Mouse (Mus musculus): ENCODE measurements at regions not wholly inside any gene's neighbourhood (a gene's known extent, or its start where the extent isn't known, plus 50 kb on each side); places are given as distances from the start of the nearest gene placed in this dataset.

GRCm38 (mm10) chr1:19868478-19868877 lies 659.8 kb downstream of the Tfap2b start:
- no peak overlapping the region for H3K27ac ChIP-seq
- no peaks in the 10 kb centered on the region for H3K36me3 ChIP-seq
- no peaks in the 10 kb centered on the region for H3K4me1 ChIP-seq
- H3K9ac ChIP-seq: no peak overlapping the region
- H3K4me2 ChIP-seq: no peak overlapping the region
- no peak for ATAC-seq (ENCODE audit: insufficient number of reproducible peaks, low FRiP score, low TSS enrichment, low read depth)
- WGBS: 72% methylated on average over 12 of the region's 12 CpGs
- no peak overlapping the region for H3K4me3 ChIP-seq
- H3K9me3 ChIP-seq: no peaks in the 10 kb centered on the region
- no peaks in the 10 kb centered on the region for H3K27me3 ChIP-seq

- Histone ChIP-seq H3K4me3 (no peak overlapping the region), H3K27ac (no peak overlapping the region), H3K9ac (no peak overlapping the region), H3K9me3 (no peaks in the 10 kb centered on the region), H3K36me3 (no peaks in the 10 kb centered on the region), H3K4me2 (no peak overlapping the region), H3K4me1 (no peaks in the 10 kb centered on the region), H3K27me3 (no peaks in the 10 kb centered on the region)
- ATAC-seq (ENCODE audit: insufficient number of reproducible peaks, low FRiP score, low TSS enrichment, low read depth): no peak
- 48% methylated on average over 8 of the region's 8 CpGs for WGBS
These were observed 672.5 kb downstream of the Tfap2b start for GRCm38 (mm10) chr1:19881193-19881592.

GRCm38 (mm10) chr1:19899426-19899825 lies 690.7 kb downstream of the Tfap2b start:
- Histone ChIP-seq H3K27me3 (no peaks in the 10 kb centered on the region), H3K27ac (no peak overlapping the region), H3K4me2 (no peak overlapping the region), H3K4me3 (no peak overlapping the region), H3K9ac (no peak overlapping the region), H3K9me3 (no peaks in the 10 kb centered on the region), H3K4me1 (no peaks in the 10 kb centered on the region), H3K36me3 (no peaks in the 10 kb centered on the region)
- ATAC-seq (ENCODE audit: insufficient number of reproducible peaks, low FRiP score, low TSS enrichment, low read depth): no peak
- 54% methylated on average over 5 of the region's 5 CpGs for WGBS

- no peak overlapping the region for H3K4me2 ChIP-seq
- no peak overlapping the region for H3K27ac ChIP-seq
- H3K4me3 ChIP-seq: no peak overlapping the region
- ATAC-seq (ENCODE audit: insufficient number of reproducible peaks, low FRiP score, low TSS enrichment, low read depth): no peak
- H3K9me3 ChIP-seq: no peaks in the 10 kb centered on the region
- no peak overlapping the region for H3K9ac ChIP-seq
- WGBS: 42% methylated on average over 12 of the region's 12 CpGs
- no peaks in the 10 kb centered on the region for H3K4me1 ChIP-seq
- no peaks in the 10 kb centered on the region for H3K36me3 ChIP-seq
- H3K27me3 ChIP-seq: no peaks in the 10 kb centered on the region
These were observed 691.2 kb downstream of the Tfap2b start for GRCm38 (mm10) chr1:19899889-19900310.

GRCm38 (mm10) chr1:19900983-19901531 lies 692.3 kb downstream of the Tfap2b start:
- Histone ChIP-seq H3K4me3 (no peak overlapping the region), H3K4me1 (no peaks in the 10 kb centered on the region), H3K27ac (no peak overlapping the region), H3K4me2 (no peak overlapping the region), H3K9ac (no peak overlapping the region), H3K27me3 (no peaks in the 10 kb centered on the region), H3K36me3 (no peaks in the 10 kb centered on the region), H3K9me3 (no peaks in the 10 kb centered on the region)
- no peak for ATAC-seq (ENCODE audit: insufficient number of reproducible peaks, low FRiP score, low TSS enrichment, low read depth)
- WGBS: 86% methylated on average over 2 of the region's 2 CpGs

GRCm38 (mm10) chr1:19912194-19912846 lies 703.6 kb downstream of the Tfap2b start:
- H3K9ac ChIP-seq: no peak overlapping the region
- no peak for ATAC-seq (ENCODE audit: insufficient number of reproducible peaks, low FRiP score, low TSS enrichment, low read depth)
- H3K36me3 ChIP-seq: no peaks in the 10 kb centered on the region
- 73% methylated on average over 2 of the region's 2 CpGs for WGBS
- H3K4me1 ChIP-seq: no peaks in the 10 kb centered on the region
- H3K4me2 ChIP-seq: no peak overlapping the region
- no peak overlapping the region for H3K4me3 ChIP-seq
- H3K27me3 ChIP-seq: no peaks in the 10 kb centered on the region
- no peak overlapping the region for H3K27ac ChIP-seq
- H3K9me3 ChIP-seq: no peaks in the 10 kb centered on the region

- no peaks in the 10 kb centered on the region for H3K4me1 ChIP-seq
- no peaks in the 10 kb centered on the region for H3K27me3 ChIP-seq
- H3K9me3 ChIP-seq: no peaks in the 10 kb centered on the region
- H3K27ac ChIP-seq: no peak overlapping the region
- no peaks in the 10 kb centered on the region for H3K36me3 ChIP-seq
- no peak overlapping the region for H3K9ac ChIP-seq
- no peak overlapping the region for H3K4me3 ChIP-seq
- ATAC-seq (ENCODE audit: insufficient number of reproducible peaks, low FRiP score, low TSS enrichment, low read depth): no peak
- WGBS: 82% methylated on average over 4 of the region's 4 CpGs
- no peak overlapping the region for H3K4me2 ChIP-seq
These were observed 699.1 kb downstream of the Pkhd1 start for GRCm38 (mm10) chr1:19918762-19919161.

- 84% methylated on average over 1 of the region's 1 CpGs for WGBS
- Histone ChIP-seq H3K9me3 (no peaks in the 10 kb centered on the region), H3K9ac (no peak overlapping the region), H3K27ac (no peak overlapping the region), H3K27me3 (no peaks in the 10 kb centered on the region), H3K4me1 (no peaks in the 10 kb centered on the region), H3K4me3 (no peak overlapping the region), H3K4me2 (no peak overlapping the region), H3K36me3 (no peaks in the 10 kb centered on the region)
- no peak for ATAC-seq (ENCODE audit: insufficient number of reproducible peaks, low FRiP score, low TSS enrichment, low read depth)
These were observed 690.7 kb downstream of the Pkhd1 start for GRCm38 (mm10) chr1:19927192-19927591.

- H3K27me3 ChIP-seq: no peaks in the 10 kb centered on the region
- no peak overlapping the region for H3K9ac ChIP-seq
- no peak overlapping the region for H3K27ac ChIP-seq
- no peak for ATAC-seq (ENCODE audit: insufficient number of reproducible peaks, low FRiP score, low TSS enrichment, low read depth)
- no peaks in the 10 kb centered on the region for H3K4me1 ChIP-seq
- 39% methylated on average over 5 of the region's 5 CpGs for WGBS
- H3K4me3 ChIP-seq: no peak overlapping the region
- H3K9me3 ChIP-seq: no peaks in the 10 kb centered on the region
- H3K4me2 ChIP-seq: no peak overlapping the region
- H3K36me3 ChIP-seq: no peaks in the 10 kb centered on the region
These were observed 690.0 kb downstream of the Pkhd1 start for GRCm38 (mm10) chr1:19927736-19928327.

- H3K4me1 ChIP-seq: no peaks in the 10 kb centered on the region
- no peaks in the 10 kb centered on the region for H3K9me3 ChIP-seq
- H3K4me3 ChIP-seq: no peak overlapping the region
- WGBS: 36% methylated on average over 7 of the region's 7 CpGs
- H3K9ac ChIP-seq: no peak overlapping the region
- no peaks in the 10 kb centered on the region for H3K27me3 ChIP-seq
- H3K27ac ChIP-seq: no peak overlapping the region
- no peak overlapping the region for H3K4me2 ChIP-seq
- no peaks in the 10 kb centered on the region for H3K36me3 ChIP-seq
- ATAC-seq (ENCODE audit: insufficient number of reproducible peaks, low FRiP score, low TSS enrichment, low read depth): no peak
These were observed 666.7 kb downstream of the Pkhd1 start for GRCm38 (mm10) chr1:19951050-19951679.

GRCm38 (mm10) chr1:19951680-19952248 lies 666.1 kb downstream of the Pkhd1 start:
- no peak overlapping the region for H3K4me3 ChIP-seq
- H3K4me2 ChIP-seq: no peak overlapping the region
- H3K27me3 ChIP-seq: no peaks in the 10 kb centered on the region
- H3K4me1 ChIP-seq: no peaks in the 10 kb centered on the region
- no peaks in the 10 kb centered on the region for H3K36me3 ChIP-seq
- H3K9me3 ChIP-seq: no peaks in the 10 kb centered on the region
- H3K27ac ChIP-seq: no peak overlapping the region
- no peak overlapping the region for H3K9ac ChIP-seq
- 44% methylated on average over 8 of the region's 8 CpGs for WGBS
- no peak for ATAC-seq (ENCODE audit: insufficient number of reproducible peaks, low FRiP score, low TSS enrichment, low read depth)

GRCm38 (mm10) chr1:19973364-19973763 lies 644.5 kb downstream of the Pkhd1 start:
- Histone ChIP-seq H3K4me2 (no peak overlapping the region), H3K27me3 (no peaks in the 10 kb centered on the region), H3K27ac (no peak overlapping the region), H3K4me1 (peaks cover 3% of the 10 kb centered on the region; the same call in 1 of the 2 replicates), H3K4me3 (no peak overlapping the region), H3K9me3 (no peaks in the 10 kb centered on the region), H3K9ac (no peak overlapping the region), H3K36me3 (no peaks in the 10 kb centered on the region)
- ATAC-seq (ENCODE audit: insufficient number of reproducible peaks, low FRiP score, low TSS enrichment, low read depth): peak; percentile 67; the same call in 1 of the 2 replicates
- WGBS: 44% methylated on average over 4 of the region's 4 CpGs

All from limb, embryonic 15.5 days (tissue).